Mouse (Mus musculus) heart, embryonic 16.5 days (tissue): ENCODE results near the gene Dnm2. TPM values are rescaled to one million over a fixed set of nuclear protein-coding genes. Genes with fewer than 3 reads are reported as not detected.

Experiments used
- ATAC-seq: fragments of 200-750 bp; cut with Nextera tagmentation; replicated peaks from 2 replicates; pipeline ENCODE4 v1.8.0; 2017; ENCODE audit warnings: moderate number of reproducible peaks; ENCODE audit not compliant: insufficient read depth, low FRiP score; ENCODE audit errors: extremely low read depth
- H3K27ac ChIP-seq: fragments of 300-500 bp; sonication (generic); 2 replicates; pipeline ENCODE4 v1.5.1; 2014; ENCODE audit warnings: mild to moderate bottlenecking, low read length, control low read depth, moderate library complexity
- H3K27me3 ChIP-seq: fragments of 300-500 bp; sonication (generic); 2 replicates; pipeline ENCODE4 v1.6.1; 2014; ENCODE audit warnings: low read length, mixed read lengths; ENCODE audit not compliant: control insufficient read depth, insufficient read depth
- H3K36me3 ChIP-seq: fragments of 300-500 bp; sonication (generic); 2 replicates; pipeline ENCODE4 v1.6.1; 2014; ENCODE audit not compliant: control insufficient read depth, insufficient read depth
- H3K4me1 ChIP-seq: fragments of 300-500 bp; sonication (generic); 2 replicates; pipeline ENCODE4 v1.6.1; 2014; ENCODE audit warnings: low read length, mixed read lengths; ENCODE audit not compliant: control insufficient read depth, insufficient read depth
- H3K4me2 ChIP-seq: fragments of 300-500 bp; sonication (generic); 2 replicates; pipeline ENCODE4 v1.6.1; 2014; ENCODE audit warnings: low read depth, mild to moderate bottlenecking, control low read depth, low read length
- H3K4me3 ChIP-seq: fragments of 300-500 bp; sonication (generic); 2 replicates; pipeline ENCODE4 v1.5.1; 2014; ENCODE audit warnings: mild to moderate bottlenecking, control low read depth, low read length
- H3K9ac ChIP-seq: fragments of 300-500 bp; sonication (generic); 2 replicates; pipeline ENCODE4 v1.6.1; 2014; ENCODE audit warnings: low read length, control low read depth
- H3K9me3 ChIP-seq: fragments of 300-500 bp; sonication (generic); replicated peaks from 2 replicates; pipeline ENCODE4 v1.6.1; 2016; ENCODE audit warnings: low read length; ENCODE audit not compliant: control insufficient read depth
- WGBS: fragments of 180-500 bp; shearing (Covaris S2); extraction: QIAGEN DNeasy Blood & Tissue Kit; methylation state at CpG from one replicate; pipeline ENCODE4 v1.1.7; 2014; 5-methylcytosine and 5-hydroxymethylcytosine counted together
- polyA plus RNA-seq: library from polyadenylated mRNA; unstranded; fragments of >200 nt; fragmentation: Nextera tagmentation; extraction: Ambion mirVana; gene quantifications from 2 replicates; pipeline ENCODE4 v1.2.1, GENCODE M21; 2015

The Dnm2 gene
- polyA plus RNA-seq: 73.7 and 75.0 TPM in 2 replicates

- Histone ChIP-seq H3K4me3 (peak within 1 kb of the TSS; percentile 72), H3K27me3 (no peaks in the 10 kb centered on the region), H3K9me3 (no peaks in the 10 kb centered on the region), H3K27ac (peak within 1 kb of the TSS; percentile 82), H3K4me2 (peak within 1 kb of the TSS; percentile 92), H3K4me1 (peaks cover 35% of the 10 kb centered on the region), H3K36me3 (peaks cover 9% of the 10 kb centered on the region; the same call in 1 of the 2 replicates), H3K9ac (peak within 1 kb of the TSS; percentile 83)
- under 1% methylated on average over 81 of the region's 82 CpGs for WGBS
- peak; percentile 95 for ATAC-seq
Observed at GRCm38 (mm10) chr9:21424631-21425555, at the start of gene Dnm2. TSS of gene Dnm2 (plus strand) at chr9:21424908.

GRCm38 (mm10) chr9:21379195-21379594, 45.5 kb upstream of the Dnm2 start:
- no peaks in the 10 kb centered on the region for H3K27me3 ChIP-seq
- WGBS: 68% methylated on average over 3 of the region's 3 CpGs
- H3K4me1 ChIP-seq: peaks cover 25% of the 10 kb centered on the region
- no peak overlapping the region for H3K4me2 ChIP-seq
- ATAC-seq: no peak
- H3K4me3 ChIP-seq: no peak overlapping the region
- H3K36me3 ChIP-seq: no peaks in the 10 kb centered on the region; the same call in 1 of the 2 replicates
- H3K9me3 ChIP-seq: no peaks in the 10 kb centered on the region
- no peak overlapping the region; the same call in 1 of the 2 replicates for H3K9ac ChIP-seq
- H3K27ac ChIP-seq: no peak overlapping the region; the same call in 1 of the 2 replicates

- H3K36me3 ChIP-seq: no peaks in the 10 kb centered on the region
- H3K4me3 ChIP-seq: no peak overlapping the region
- no peak overlapping the region for H3K27ac ChIP-seq
- H3K4me2 ChIP-seq: no peak overlapping the region
- H3K9ac ChIP-seq: no peak overlapping the region
- no peaks in the 10 kb centered on the region for H3K27me3 ChIP-seq
- no peak for ATAC-seq
- no peaks in the 10 kb centered on the region for H3K9me3 ChIP-seq
- H3K4me1 ChIP-seq: peaks cover 27% of the 10 kb centered on the region
Observed at GRCm38 (mm10) chr9:21380868-21381267, 43.8 kb upstream of the Dnm2 start.

- Histone ChIP-seq H3K4me2 (no peak overlapping the region), H3K4me3 (no peak overlapping the region), H3K27ac (no peak overlapping the region), H3K27me3 (no peaks in the 10 kb centered on the region), H3K4me1 (peaks cover 13% of the 10 kb centered on the region), H3K9me3 (no peaks in the 10 kb centered on the region), H3K9ac (no peak overlapping the region), H3K36me3 (0 out of 2 replicates have a peak, but pooled peaks cover 6% of the 10 kb centered on the region)
- ATAC-seq: no peak
Observed at GRCm38 (mm10) chr9:21383966-21384365, 40.7 kb upstream of the Dnm2 start.

GRCm38 (mm10) chr9:21392646-21393175, 32.0 kb upstream of the Dnm2 start:
- H3K36me3 ChIP-seq: peaks cover 74% of the 10 kb centered on the region
- ATAC-seq: no peak
- H3K27me3 ChIP-seq: no peaks in the 10 kb centered on the region
- H3K4me2 ChIP-seq: no peak overlapping the region
- no peak overlapping the region for H3K27ac ChIP-seq
- H3K4me1 ChIP-seq: no peaks in the 10 kb centered on the region
- H3K9ac ChIP-seq: no peak overlapping the region
- H3K4me3 ChIP-seq: no peak overlapping the region
- no peaks in the 10 kb centered on the region for H3K9me3 ChIP-seq
- WGBS: 77% methylated on average over 10 of the region's 10 CpGs

- Histone ChIP-seq H3K4me2 (no peak overlapping the region), H3K27ac (no peak overlapping the region), H3K9me3 (no peaks in the 10 kb centered on the region), H3K9ac (no peak overlapping the region), H3K4me3 (no peak overlapping the region), H3K36me3 (peaks cover 82% of the 10 kb centered on the region), H3K4me1 (no peaks in the 10 kb centered on the region), H3K27me3 (no peaks in the 10 kb centered on the region)
- ATAC-seq: no peak
- WGBS: 92% methylated on average over 3 of the region's 3 CpGs
Observed at GRCm38 (mm10) chr9:21395692-21396091, 29.0 kb upstream of the Dnm2 start.

GRCm38 (mm10) chr9:21397170-21397569, 27.5 kb upstream of the Dnm2 start:
- no peak for ATAC-seq
- Histone ChIP-seq H3K4me1 (peaks cover 6% of the 10 kb centered on the region), H3K36me3 (peaks cover 81% of the 10 kb centered on the region), H3K9me3 (no peaks in the 10 kb centered on the region), H3K27ac (no peak overlapping the region), H3K27me3 (no peaks in the 10 kb centered on the region), H3K4me3 (no peak overlapping the region), H3K4me2 (no peak overlapping the region), H3K9ac (no peak overlapping the region)
- 98% methylated on average over 3 of the region's 3 CpGs for WGBS

- H3K4me3 ChIP-seq: no peak overlapping the region
- H3K27ac ChIP-seq: no peak overlapping the region
- no peak overlapping the region for H3K9ac ChIP-seq
- H3K36me3 ChIP-seq: peaks cover 74% of the 10 kb centered on the region
- H3K9me3 ChIP-seq: no peaks in the 10 kb centered on the region
- 95% methylated on average over 9 of the region's 9 CpGs for WGBS
- no peak for ATAC-seq
- H3K4me1 ChIP-seq: peaks cover 17% of the 10 kb centered on the region
- H3K27me3 ChIP-seq: no peaks in the 10 kb centered on the region
- H3K4me2 ChIP-seq: no peak overlapping the region
Observed at GRCm38 (mm10) chr9:21401042-21401441, 23.7 kb upstream of the Dnm2 start.

- Histone ChIP-seq H3K4me2 (no peak overlapping the region), H3K4me3 (no peak overlapping the region), H3K9me3 (no peaks in the 10 kb centered on the region), H3K9ac (no peak overlapping the region), H3K4me1 (peaks cover 17% of the 10 kb centered on the region), H3K36me3 (peaks cover 70% of the 10 kb centered on the region), H3K27me3 (no peaks in the 10 kb centered on the region), H3K27ac (peak overlapping the region; percentile 53; the same call in 1 of the 2 replicates)
- ATAC-seq: peak; percentile 70
- WGBS: 40% methylated on average over 11 of the region's 11 CpGs
Observed at GRCm38 (mm10) chr9:21402764-21403253, 21.9 kb upstream of the Dnm2 start.
